Mouse (Mus musculus): Measurements from ENCODE around the gene Maml2. TPM values are rescaled to one million over a fixed set of nuclear protein-coding genes. Genes with fewer than 3 reads are reported as not detected.

Gene Maml2
- polyA plus RNA-seq, 1 experiment, result 1.3 TPM

DNA sequence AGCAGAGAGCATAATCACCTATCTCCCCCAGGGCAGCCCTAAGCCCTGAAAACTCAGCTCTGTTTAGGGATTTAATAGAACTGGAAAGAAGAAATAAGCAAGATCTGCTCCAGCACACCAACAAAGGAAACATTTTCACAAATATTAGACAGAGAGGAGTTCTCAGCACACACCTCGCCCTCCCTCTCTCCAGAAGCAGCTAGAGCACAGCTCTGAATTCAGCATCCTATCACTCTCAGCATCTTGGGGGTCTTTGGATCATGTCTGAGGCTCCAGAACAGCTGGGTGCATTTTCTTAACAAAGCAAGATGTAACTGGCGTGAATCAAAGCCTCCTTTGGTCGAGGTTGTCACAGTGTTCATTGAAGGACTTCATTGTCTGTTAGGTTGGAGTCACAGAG lies 12.5 kb downstream of the Maml2 start:
- TF ChIP-seq CEBPB (IDR thresholded peaks at IDR 0.05; ENCODE audit: insufficient read depth, poor library complexity, severe bottlenecking) (no peak), MYOG (IDR thresholded peaks at IDR 0.05; ENCODE audit: control insufficient read depth in 1 of 3, insufficient read depth in 1 of 3, insufficient read length in 2 of 3, low read depth in 2 of 3) (no peak), TCF12 (IDR thresholded peaks at IDR 0.05; ENCODE audit: insufficient read depth, poor library complexity, severe bottlenecking) (no peak), USF1 (IDR thresholded peaks at IDR 0.05; ENCODE audit: low read depth) (no peak), TCF3 (IDR thresholded peaks at IDR 0.05; ENCODE audit: insufficient read length, low read depth) (no peak), E2F4 (IDR thresholded peaks at IDR 0.05; ENCODE audit: insufficient read depth) (no peak), POLR2AphosphoS2 (IDR thresholded peaks at IDR 0.05; ENCODE audit: insufficient read length, low read depth) (no peak)
- Histone ChIP-seq H3K36me3 (ENCODE audit: control insufficient read depth, insufficient read depth) (no peaks in the 10 kb centered on the region), H3ac (ENCODE audit: control insufficient read depth, insufficient read length) (no peak overlapping the region), H3K4me2 (ENCODE audit: low read depth) (no peak overlapping the region), H3K27me3 (ENCODE audit: control insufficient read depth, insufficient read depth, insufficient read length) (no peaks in the 10 kb centered on the region), H3K79me2 (ENCODE audit: control insufficient read depth, insufficient read depth) (no peaks in the 10 kb centered on the region), H3K4me3 (no peak overlapping the region)

DNA sequence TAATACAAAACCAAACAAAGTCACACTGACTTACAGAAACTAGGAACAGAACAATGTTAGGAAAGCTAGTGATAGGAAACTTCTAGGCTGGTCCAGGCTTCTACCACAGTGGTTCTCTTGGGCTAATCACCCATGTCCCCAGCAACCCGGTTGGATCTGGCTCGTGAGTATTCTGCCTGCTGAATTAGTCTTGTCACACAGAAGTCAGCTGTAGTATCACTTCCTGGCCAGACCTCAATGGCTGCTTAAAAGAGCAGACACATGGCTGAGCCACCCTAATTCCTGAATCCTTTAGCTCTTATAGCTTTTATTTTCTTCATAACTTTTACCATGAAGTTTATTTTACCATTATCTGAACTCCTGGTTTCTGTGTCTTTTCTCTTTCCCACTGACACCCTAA lies 13.3 kb downstream of the Maml2 start:
- no peak overlapping the region for H3K4me2 ChIP-seq (ENCODE audit: low read depth)
- no peaks in the 10 kb centered on the region for H3K79me2 ChIP-seq (ENCODE audit: control insufficient read depth, insufficient read depth)
- no peaks in the 10 kb centered on the region for H3K27me3 ChIP-seq (ENCODE audit: control insufficient read depth, insufficient read depth, insufficient read length)
- TF ChIP-seq MYOG (IDR thresholded peaks at IDR 0.05; ENCODE audit: control insufficient read depth in 1 of 3, insufficient read depth in 1 of 3, insufficient read length in 2 of 3, low read depth in 2 of 3) (no peak), E2F4 (IDR thresholded peaks at IDR 0.05; ENCODE audit: insufficient read depth) (no peak), MYOD1 (IDR thresholded peaks at IDR 0.05; ENCODE audit: control insufficient read depth in 1 of 3, insufficient read length in 2 of 3, low read depth in 2 of 3) (no peak), REST (IDR thresholded peaks at IDR 0.05; ENCODE audit: insufficient read depth, insufficient read length) (no peak), USF1 (IDR thresholded peaks at IDR 0.05; ENCODE audit: low read depth) (no peak), CEBPB (IDR thresholded peaks at IDR 0.05; ENCODE audit: insufficient read depth, poor library complexity, severe bottlenecking) (no peak), POLR2A (IDR thresholded peaks at IDR 0.05; ENCODE audit: insufficient read length, low read depth) (no peak), TCF12 (IDR thresholded peaks at IDR 0.05; ENCODE audit: insufficient read depth, poor library complexity, severe bottlenecking) (no peak), MAX (IDR thresholded peaks at IDR 0.05; ENCODE audit: low read depth) (no peak), POLR2AphosphoS2 (IDR thresholded peaks at IDR 0.05; ENCODE audit: insufficient read length, low read depth) (no peak), SRF (IDR thresholded peaks at IDR 0.05; ENCODE audit: control insufficient read depth, insufficient read length, low read depth) (no peak), TCF3 (IDR thresholded peaks at IDR 0.05; ENCODE audit: insufficient read length, low read depth) (no peak)
- H3K36me3 ChIP-seq (ENCODE audit: control insufficient read depth, insufficient read depth), result no peaks in the 10 kb centered on the region
- no peak overlapping the region for H3K4me3 ChIP-seq
- no peak overlapping the region for H3ac ChIP-seq (ENCODE audit: control insufficient read depth, insufficient read length)

DNA sequence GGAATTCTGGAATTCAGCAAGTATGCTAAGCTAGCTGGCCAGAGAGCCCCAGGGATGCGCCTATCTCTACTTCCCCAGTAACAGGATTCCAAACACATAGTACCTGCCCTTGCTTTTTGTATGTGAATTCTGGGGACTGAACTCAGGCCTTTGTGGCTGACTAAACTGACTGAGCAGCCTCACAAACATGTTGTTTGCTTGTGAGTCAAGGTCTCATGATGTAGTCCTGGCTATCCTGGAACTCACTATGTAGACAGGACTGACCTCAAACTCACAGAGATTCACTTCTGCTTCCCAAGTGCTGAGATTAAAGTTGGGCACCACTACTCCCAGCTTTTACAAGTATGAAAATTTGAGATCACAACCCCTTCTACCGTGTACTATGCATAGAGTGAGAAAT lies 16.2 kb downstream of the Maml2 start:
- TF ChIP-seq USF1 (IDR thresholded peaks at IDR 0.05; ENCODE audit: low read depth) (no peak), MAX (IDR thresholded peaks at IDR 0.05; ENCODE audit: low read depth) (no peak), MYOD1 (IDR thresholded peaks at IDR 0.05; ENCODE audit: control insufficient read depth in 1 of 3, insufficient read length in 2 of 3, low read depth in 2 of 3) (no peak), SRF (IDR thresholded peaks at IDR 0.05; ENCODE audit: control insufficient read depth, insufficient read length, low read depth) (no peak), MYOG (IDR thresholded peaks at IDR 0.05; ENCODE audit: control insufficient read depth in 1 of 3, insufficient read depth in 1 of 3, insufficient read length in 2 of 3, low read depth in 2 of 3) (no peak), TCF3 (IDR thresholded peaks at IDR 0.05; ENCODE audit: insufficient read length, low read depth) (no peak)
- H3K79me2 ChIP-seq (ENCODE audit: control insufficient read depth, insufficient read depth), result no peaks in the 10 kb centered on the region
- no peaks in the 10 kb centered on the region for H3K36me3 ChIP-seq (ENCODE audit: control insufficient read depth, insufficient read depth)
- no peak overlapping the region for H3ac ChIP-seq (ENCODE audit: control insufficient read depth, insufficient read length)
- no peaks in the 10 kb centered on the region for H3K27me3 ChIP-seq (ENCODE audit: control insufficient read depth, insufficient read depth, insufficient read length)
- no peak overlapping the region for H3K4me2 ChIP-seq (ENCODE audit: low read depth)
- no peak overlapping the region for H3K4me3 ChIP-seq

DNA sequence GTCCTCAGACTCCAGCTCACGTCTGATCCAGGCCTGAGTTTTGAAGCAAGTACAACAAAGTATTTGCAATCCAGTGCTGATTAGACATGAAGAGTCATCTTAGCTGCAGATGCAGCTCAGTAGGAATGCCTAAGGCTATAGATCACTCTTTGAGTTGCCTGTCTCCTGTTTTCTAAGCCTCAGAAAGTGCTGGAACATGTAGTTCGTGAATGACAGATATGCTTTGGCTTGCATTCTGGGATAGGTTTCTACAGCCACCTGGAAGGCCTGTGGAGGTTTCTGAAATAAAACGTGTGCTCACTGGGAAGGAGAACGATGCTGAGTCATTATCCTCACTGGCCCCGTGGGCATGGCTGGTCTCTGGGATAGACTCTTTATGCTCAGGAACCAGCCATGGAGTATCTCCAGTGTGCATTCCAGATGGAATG lies 16.8 kb downstream of the Maml2 start:
- no peak for TF ChIP-seq SRF (IDR thresholded peaks at IDR 0.05; ENCODE audit: control insufficient read depth, insufficient read length, low read depth)
- TF ChIP-seq MYOD1 (IDR thresholded peaks at IDR 0.05; ENCODE audit: control insufficient read depth in 1 of 3, insufficient read length in 2 of 3, low read depth in 2 of 3), result no peak
- no peak for TF ChIP-seq REST (IDR thresholded peaks at IDR 0.05; ENCODE audit: insufficient read depth, insufficient read length)
- no peak for TF ChIP-seq USF1 (IDR thresholded peaks at IDR 0.05; ENCODE audit: low read depth)
- no peak for TF ChIP-seq E2F4 (IDR thresholded peaks at IDR 0.05; ENCODE audit: insufficient read depth)
- no peak for TF ChIP-seq TCF12 (IDR thresholded peaks at IDR 0.05; ENCODE audit: insufficient read depth, poor library complexity, severe bottlenecking)
- TF ChIP-seq MAX (IDR thresholded peaks at IDR 0.05; ENCODE audit: low read depth), result no peak
- TF ChIP-seq POLR2A (IDR thresholded peaks at IDR 0.05; ENCODE audit: insufficient read length, low read depth), result no peak
- TF ChIP-seq POLR2AphosphoS2 (IDR thresholded peaks at IDR 0.05; ENCODE audit: insufficient read length, low read depth), result no peak
- no peak for TF ChIP-seq CEBPB (IDR thresholded peaks at IDR 0.05; ENCODE audit: insufficient read depth, poor library complexity, severe bottlenecking)
- no peak for TF ChIP-seq MYOG (IDR thresholded peaks at IDR 0.05; ENCODE audit: control insufficient read depth in 1 of 3, insufficient read depth in 1 of 3, insufficient read length in 2 of 3, low read depth in 2 of 3)
- TF ChIP-seq TCF3 (IDR thresholded peaks at IDR 0.05; ENCODE audit: insufficient read length, low read depth), result no peak
- no peaks in the 10 kb centered on the region for H3K27me3 ChIP-seq (ENCODE audit: control insufficient read depth, insufficient read depth, insufficient read length)
- no peaks in the 10 kb centered on the region for H3K36me3 ChIP-seq (ENCODE audit: control insufficient read depth, insufficient read depth)
- no peak overlapping the region for H3ac ChIP-seq (ENCODE audit: control insufficient read depth, insufficient read length)
- H3K4me2 ChIP-seq (ENCODE audit: low read depth), result no peak overlapping the region
- H3K4me3 ChIP-seq, result no peak overlapping the region
- no peaks in the 10 kb centered on the region for H3K79me2 ChIP-seq (ENCODE audit: control insufficient read depth, insufficient read depth)

DNA sequence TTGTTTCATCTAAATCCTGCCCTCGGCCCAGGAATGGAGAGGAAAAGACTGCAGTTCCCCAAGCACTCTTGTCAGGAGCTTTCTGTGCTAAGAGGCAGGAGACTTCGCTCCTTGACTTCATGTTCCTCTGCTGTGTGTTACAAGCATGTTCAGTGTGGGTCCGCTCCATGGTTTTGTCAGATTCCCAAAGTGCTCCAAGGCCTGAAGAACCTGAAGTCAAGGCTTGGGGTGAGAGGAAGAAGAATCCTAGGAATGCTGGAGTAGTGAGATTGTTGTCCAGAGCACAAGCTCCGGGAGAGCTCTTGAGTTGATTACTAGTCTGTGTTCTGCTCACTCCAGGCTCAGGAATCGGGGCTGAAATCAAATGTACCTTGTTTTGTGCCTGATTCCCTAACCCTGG lies 17.6 kb downstream of the Maml2 start:
- Histone ChIP-seq H3K27me3 (ENCODE audit: control insufficient read depth, insufficient read depth, insufficient read length) (no peaks in the 10 kb centered on the region), H3K4me3 (no peak overlapping the region), H3K36me3 (ENCODE audit: control insufficient read depth, insufficient read depth) (no peaks in the 10 kb centered on the region), H3K79me2 (ENCODE audit: control insufficient read depth, insufficient read depth) (no peaks in the 10 kb centered on the region), H3ac (ENCODE audit: control insufficient read depth, insufficient read length) (no peak overlapping the region), H3K4me2 (ENCODE audit: low read depth) (no peak overlapping the region)
- no peak for TF ChIP-seq SRF (IDR thresholded peaks at IDR 0.05; ENCODE audit: control insufficient read depth, insufficient read length, low read depth)
- TF ChIP-seq TCF3 (IDR thresholded peaks at IDR 0.05; ENCODE audit: insufficient read length, low read depth), result no peak
- TF ChIP-seq MAX (IDR thresholded peaks at IDR 0.05; ENCODE audit: low read depth), result no peak
- TF ChIP-seq E2F4 (IDR thresholded peaks at IDR 0.05; ENCODE audit: insufficient read depth), result no peak
- no peak for TF ChIP-seq MYOG (IDR thresholded peaks at IDR 0.05; ENCODE audit: control insufficient read depth in 1 of 3, insufficient read depth in 1 of 3, insufficient read length in 2 of 3, low read depth in 2 of 3)
- no peak for TF ChIP-seq TCF12 (IDR thresholded peaks at IDR 0.05; ENCODE audit: insufficient read depth, poor library complexity, severe bottlenecking)
- TF ChIP-seq POLR2AphosphoS2 (IDR thresholded peaks at IDR 0.05; ENCODE audit: insufficient read length, low read depth), result no peak
- TF ChIP-seq POLR2A (IDR thresholded peaks at IDR 0.05; ENCODE audit: insufficient read length, low read depth), result no peak
- no peak for TF ChIP-seq MYOD1 (IDR thresholded peaks at IDR 0.05; ENCODE audit: control insufficient read depth in 1 of 3, insufficient read length in 2 of 3, low read depth in 2 of 3)
